Mouse (Mus musculus): ENCODE measurements around the gene Arhgef6. TPM values are rescaled to one million over a fixed set of nuclear protein-coding genes. Genes with fewer than 3 reads are reported as not detected.

Gene Arhgef6
- polyA plus RNA-seq, 1 experiment from 2014 or later, result 45.9 TPM

- no peak overlapping the region for H3K27ac ChIP-seq (replicated peaks in 1 of 2; ENCODE audit: control insufficient read depth in 1 of 2, insufficient read depth in 1 of 2, low read depth in 2 of 2, low read length in 2 of 2)
- H3K4me1 ChIP-seq (ENCODE audit: control insufficient read depth in 2 of 2, insufficient read depth in 2 of 2, low read length in 2 of 2), result no peaks in the 10 kb centered on the region
- H3K9me3 ChIP-seq (ENCODE audit: control insufficient read depth, low read length), result no peaks in the 10 kb centered on the region
- H3K36me3 ChIP-seq (ENCODE audit: control insufficient read depth, insufficient read depth, low read length), result no peaks in the 10 kb centered on the region
- H3K27me3 ChIP-seq (ENCODE audit: control insufficient read depth, insufficient read depth, low read length), result no peaks in the 10 kb centered on the region
- H3K9ac ChIP-seq (ENCODE audit: low read length), result no peak overlapping the region
- no peak for ATAC-seq (ENCODE audit: insufficient number of reproducible peaks, insufficient read depth, low FRiP score, low read depth)
- H3K4me2 ChIP-seq (ENCODE audit: low read length), result no peak overlapping the region
- no peak overlapping the region for H3K4me3 ChIP-seq (ENCODE audit: control insufficient read depth in 1 of 2, insufficient read depth in 1 of 2, low read depth in 1 of 2, low read length in 2 of 2)
- 76% methylated on average over 9 of the region's 9 CpGs for WGBS
These were observed 142.2 kb downstream of the Arhgef6 start for GRCm38 (mm10) chrX:57196319-57196718.

DNA sequence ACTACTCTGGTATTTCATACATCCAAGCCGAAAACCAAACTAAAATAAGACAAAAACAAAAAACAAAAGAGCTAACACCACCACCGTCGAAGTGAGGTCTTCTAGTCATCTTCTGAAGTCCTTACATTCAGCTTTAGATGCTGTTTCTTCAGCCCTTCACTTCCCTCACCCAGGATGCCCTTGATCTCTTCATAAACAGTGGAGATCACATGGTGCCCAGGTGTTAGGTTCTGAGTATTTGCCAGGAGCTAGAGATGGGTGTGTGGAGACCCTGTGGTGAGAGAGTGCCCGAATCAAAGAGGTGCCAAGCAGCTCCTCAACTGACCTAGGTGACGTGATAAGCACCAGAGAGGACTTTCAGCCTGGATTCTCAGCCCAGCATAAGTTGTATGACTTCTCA, 149.2 kb downstream of the Arhgef6 start:
- ATAC-seq (ENCODE audit: insufficient number of reproducible peaks, insufficient read depth, low FRiP score, low read depth), result no peak
- Histone ChIP-seq H3K4me1 (ENCODE audit: control insufficient read depth in 2 of 2, insufficient read depth in 2 of 2, low read length in 2 of 2) (no peaks in the 10 kb centered on the region), H3K9ac (ENCODE audit: low read length) (no peak overlapping the region), H3K27me3 (ENCODE audit: control insufficient read depth, insufficient read depth, low read length) (no peaks in the 10 kb centered on the region), H3K4me3 (ENCODE audit: control insufficient read depth in 1 of 2, insufficient read depth in 1 of 2, low read depth in 1 of 2, low read length in 2 of 2) (no peak overlapping the region), H3K36me3 (ENCODE audit: control insufficient read depth, insufficient read depth, low read length) (no peaks in the 10 kb centered on the region), H3K9me3 (ENCODE audit: control insufficient read depth, low read length) (no peaks in the 10 kb centered on the region), H3K27ac (replicated peaks in 1 of 2; ENCODE audit: control insufficient read depth in 1 of 2, insufficient read depth in 1 of 2, low read depth in 2 of 2, low read length in 2 of 2) (no peak overlapping the region), H3K4me2 (ENCODE audit: low read length) (no peak overlapping the region)
- WGBS, result 63% methylated on average over 5 of the region's 5 CpGs

DNA sequence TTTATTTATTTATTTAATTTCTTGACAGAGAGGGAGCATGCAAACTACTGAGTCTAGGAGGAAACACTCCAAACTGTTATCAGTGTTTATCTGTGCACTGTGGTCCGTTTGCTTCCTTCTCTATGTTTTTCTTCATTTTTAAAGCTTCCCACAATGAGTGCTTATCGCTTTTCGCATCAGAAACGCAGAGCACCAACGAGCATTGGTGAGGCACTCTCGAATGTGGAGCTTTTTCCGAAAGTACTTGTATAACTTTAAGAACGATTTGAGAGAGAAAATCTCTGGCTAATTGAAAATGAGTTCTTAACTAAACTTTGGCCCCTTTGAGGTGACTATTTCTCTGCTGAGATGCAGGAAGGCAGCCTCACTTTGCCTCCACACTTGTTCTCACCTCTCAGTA, 151.2 kb downstream of the Arhgef6 start:
- no peak overlapping the region for H3K4me3 ChIP-seq (ENCODE audit: control insufficient read depth in 1 of 2, insufficient read depth in 1 of 2, low read depth in 1 of 2, low read length in 2 of 2)
- no peak overlapping the region for H3K9ac ChIP-seq (ENCODE audit: low read length)
- ATAC-seq (ENCODE audit: insufficient number of reproducible peaks, insufficient read depth, low FRiP score, low read depth), result no peak
- no peaks in the 10 kb centered on the region for H3K27me3 ChIP-seq (ENCODE audit: control insufficient read depth, insufficient read depth, low read length)
- no peaks in the 10 kb centered on the region for H3K36me3 ChIP-seq (ENCODE audit: control insufficient read depth, insufficient read depth, low read length)
- H3K9me3 ChIP-seq (ENCODE audit: control insufficient read depth, low read length), result no peaks in the 10 kb centered on the region
- no peak overlapping the region for H3K27ac ChIP-seq (replicated peaks in 1 of 2; ENCODE audit: control insufficient read depth in 1 of 2, insufficient read depth in 1 of 2, low read depth in 2 of 2, low read length in 2 of 2)
- 72% methylated on average over 8 of the region's 8 CpGs for WGBS
- no peaks in the 10 kb centered on the region for H3K4me1 ChIP-seq (ENCODE audit: control insufficient read depth in 2 of 2, insufficient read depth in 2 of 2, low read length in 2 of 2)
- no peak overlapping the region for H3K4me2 ChIP-seq (ENCODE audit: low read length)

- Histone ChIP-seq H3K4me1 (ENCODE audit: control insufficient read depth in 2 of 2, insufficient read depth in 2 of 2, low read length in 2 of 2) (no peaks in the 10 kb centered on the region), H3K36me3 (ENCODE audit: control insufficient read depth, insufficient read depth, low read length) (no peaks in the 10 kb centered on the region), H3K4me2 (ENCODE audit: low read length) (no peak overlapping the region), H3K9me3 (ENCODE audit: control insufficient read depth, low read length) (no peaks in the 10 kb centered on the region), H3K27me3 (ENCODE audit: control insufficient read depth, insufficient read depth, low read length) (no peaks in the 10 kb centered on the region), H3K27ac (replicated peaks in 1 of 2; ENCODE audit: control insufficient read depth in 1 of 2, insufficient read depth in 1 of 2, low read depth in 2 of 2, low read length in 2 of 2) (no peak overlapping the region), H3K9ac (ENCODE audit: low read length) (no peak overlapping the region), H3K4me3 (ENCODE audit: control insufficient read depth in 1 of 2, insufficient read depth in 1 of 2, low read depth in 1 of 2, low read length in 2 of 2) (no peak overlapping the region)
- 80% methylated on average over 3 of the region's 3 CpGs for WGBS
- no peak for ATAC-seq (ENCODE audit: insufficient number of reproducible peaks, insufficient read depth, low FRiP score, low read depth)
These were observed 155.2 kb downstream of the Arhgef6 start for GRCm38 (mm10) chrX:57183359-57183758.

GRCm38 (mm10) chrX:57182470-57182869, 156.1 kb downstream of the Arhgef6 start:
- Histone ChIP-seq H3K9ac (ENCODE audit: low read length) (no peak overlapping the region), H3K36me3 (ENCODE audit: control insufficient read depth, insufficient read depth, low read length) (no peaks in the 10 kb centered on the region), H3K27ac (replicated peaks in 1 of 2; ENCODE audit: control insufficient read depth in 1 of 2, insufficient read depth in 1 of 2, low read depth in 2 of 2, low read length in 2 of 2) (no peak overlapping the region), H3K4me1 (ENCODE audit: control insufficient read depth in 2 of 2, insufficient read depth in 2 of 2, low read length in 2 of 2) (no peaks in the 10 kb centered on the region), H3K27me3 (ENCODE audit: control insufficient read depth, insufficient read depth, low read length) (no peaks in the 10 kb centered on the region), H3K4me3 (ENCODE audit: control insufficient read depth in 1 of 2, insufficient read depth in 1 of 2, low read depth in 1 of 2, low read length in 2 of 2) (no peak overlapping the region), H3K9me3 (ENCODE audit: control insufficient read depth, low read length) (no peaks in the 10 kb centered on the region), H3K4me2 (ENCODE audit: low read length) (no peak overlapping the region)
- ATAC-seq (ENCODE audit: insufficient number of reproducible peaks, insufficient read depth, low FRiP score, low read depth), result no peak
- WGBS, result 81% methylated on average over 2 of the region's 2 CpGs

Other genes starting within 250 kb of the Arhgef6 start
- gene Cd40lg, start 126.6 kb downstream of the Arhgef6 start, polyA plus RNA-seq (2014; fragmentation: Nextera tagmentation; extraction: Ambion mirVana), result not detected in 2 replicates
- 88.7 and 92.5 TPM in 2 replicates for gene Rbmx, start 54.3 kb upstream of the Arhgef6 start, polyA plus RNA-seq (2014; fragmentation: Nextera tagmentation; extraction: Ambion mirVana)
- gene Gm364, start 70.4 kb upstream of the Arhgef6 start, polyA plus RNA-seq (2014; fragmentation: Nextera tagmentation; extraction: Ambion mirVana), result not detected in 2 replicates
- gene Gpr101, start 165.0 kb upstream of the Arhgef6 start, polyA plus RNA-seq (2014; fragmentation: Nextera tagmentation; extraction: Ambion mirVana), result not detected in 2 replicates

Measured in heart, embryonic 14.5 days (tissue).